Mouse (Mus musculus): ENCODE measurements around the gene Fam110a.
A peak's percentile ranks its signal among the peaks of the same experiment; 100 is the strongest.

Gene Fam110a

DNA sequence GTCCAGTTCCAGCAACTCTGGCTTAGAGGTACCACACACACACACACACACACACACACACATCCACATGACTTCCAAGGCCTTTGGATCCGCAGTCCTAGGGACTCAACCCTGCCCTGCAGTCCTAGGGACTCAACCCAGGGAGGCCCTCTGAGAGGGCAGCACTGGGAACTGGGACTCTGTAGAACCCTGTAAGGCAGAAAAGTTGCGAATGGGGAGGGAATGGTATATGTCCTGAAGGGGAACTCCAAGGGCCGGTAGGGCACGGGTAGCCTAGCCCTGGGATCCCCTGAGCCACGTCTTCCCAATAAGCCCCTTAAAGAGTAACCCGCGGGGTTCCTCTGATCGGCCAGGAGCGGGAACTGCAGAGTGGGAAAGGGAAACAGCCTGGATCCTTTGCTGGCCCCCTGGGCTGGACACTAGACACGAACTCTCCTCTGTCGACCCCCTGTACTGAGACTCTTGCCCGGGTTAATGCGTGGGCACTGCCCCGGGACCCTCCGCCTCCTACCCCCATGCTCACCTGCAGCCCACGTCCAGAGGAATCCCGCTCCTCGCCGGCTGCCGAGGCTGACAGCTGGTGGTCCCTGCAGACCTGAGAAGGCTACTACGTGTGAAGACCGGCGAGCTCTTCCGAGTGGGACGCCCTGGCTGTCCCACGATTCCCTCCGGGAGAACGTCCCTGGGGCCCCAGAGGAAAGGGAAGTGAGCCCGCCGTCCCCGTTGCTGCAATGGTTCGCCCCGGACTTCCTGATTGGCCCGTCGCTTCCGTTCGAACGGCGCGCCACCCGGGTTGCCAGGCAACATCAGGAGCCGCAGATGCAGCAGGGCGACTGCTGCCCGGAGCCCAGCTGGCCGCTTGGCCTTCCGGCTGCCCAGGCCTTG, at the start of gene Fam110a:
TSS of gene Fam110a (minus strand) at position 750 of the 885 bp plus-strand sequence.
- peak; percentile 85 for DNase-seq (ENCODE audit: low read depth, low spot score)

DNA sequence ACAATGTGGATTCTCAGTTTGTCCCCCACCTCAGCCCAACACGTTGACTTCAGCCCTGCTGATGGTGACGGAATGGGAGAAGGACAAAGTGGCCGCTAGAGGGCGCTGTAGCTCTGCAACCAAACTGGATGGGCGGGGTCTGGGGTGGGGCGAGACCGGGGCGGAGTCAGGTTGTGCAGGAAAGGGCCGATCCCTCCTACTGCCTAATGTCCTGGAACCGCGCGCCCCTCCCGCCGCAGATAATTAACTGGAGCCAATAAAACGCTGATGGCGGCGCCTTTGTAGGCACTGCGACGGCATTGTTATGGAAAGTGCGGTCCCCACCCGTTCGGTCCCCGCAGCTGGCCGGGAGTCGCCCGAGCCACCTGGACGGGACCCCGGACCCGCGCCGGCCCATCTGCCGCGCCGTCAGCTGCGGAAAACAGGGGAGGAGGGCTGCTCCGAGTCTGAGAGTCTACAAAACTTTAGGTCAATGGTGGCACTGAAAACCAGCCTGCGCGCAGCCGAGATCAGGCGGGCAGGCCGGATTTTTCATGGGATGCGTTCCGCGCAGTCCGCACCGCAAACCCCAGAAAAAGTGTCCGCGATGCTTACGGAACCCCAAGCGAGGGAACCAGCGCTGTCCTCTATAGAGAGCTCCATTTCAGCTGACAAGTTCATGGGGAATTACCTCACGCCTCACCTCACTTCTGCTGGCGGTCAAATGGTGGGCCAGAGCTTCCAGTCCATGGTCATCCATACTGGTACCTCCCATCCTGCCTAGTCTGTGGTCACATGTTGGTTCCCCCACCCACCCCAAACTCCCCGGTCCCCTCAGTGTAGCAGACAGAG, 49.4 kb upstream of the Fam110a start:
- DNase-seq (ENCODE audit: low read depth, low spot score), result peak; percentile 90

DNA sequence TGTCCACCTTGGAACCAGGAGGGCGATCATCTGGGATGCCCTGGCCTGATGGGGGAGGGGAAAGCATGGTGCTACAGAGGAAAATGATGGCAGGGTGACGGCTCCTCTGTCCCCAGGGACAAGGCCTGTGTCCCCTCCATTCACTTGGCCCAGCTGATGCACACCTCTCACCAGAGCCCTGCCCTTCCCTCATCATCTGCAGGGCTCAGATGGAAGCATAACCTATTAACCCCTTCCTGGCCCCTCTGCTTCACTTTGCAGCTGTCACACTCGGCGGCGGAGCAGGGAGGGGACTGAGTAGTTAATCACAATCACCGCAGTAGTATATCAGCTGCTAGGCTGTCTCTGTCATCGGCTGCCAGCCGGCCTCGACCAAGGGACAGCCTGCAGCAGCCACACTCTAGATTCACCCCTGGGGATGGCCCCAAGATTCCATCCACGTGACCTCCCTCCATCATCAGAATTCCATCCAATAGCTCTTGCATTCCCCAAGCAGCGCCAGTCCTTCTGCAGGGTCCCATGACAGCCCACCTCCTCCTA, 44.9 kb upstream of the Fam110a start:
- no peak for DNase-seq (ENCODE audit: low read depth, low spot score)

DNA sequence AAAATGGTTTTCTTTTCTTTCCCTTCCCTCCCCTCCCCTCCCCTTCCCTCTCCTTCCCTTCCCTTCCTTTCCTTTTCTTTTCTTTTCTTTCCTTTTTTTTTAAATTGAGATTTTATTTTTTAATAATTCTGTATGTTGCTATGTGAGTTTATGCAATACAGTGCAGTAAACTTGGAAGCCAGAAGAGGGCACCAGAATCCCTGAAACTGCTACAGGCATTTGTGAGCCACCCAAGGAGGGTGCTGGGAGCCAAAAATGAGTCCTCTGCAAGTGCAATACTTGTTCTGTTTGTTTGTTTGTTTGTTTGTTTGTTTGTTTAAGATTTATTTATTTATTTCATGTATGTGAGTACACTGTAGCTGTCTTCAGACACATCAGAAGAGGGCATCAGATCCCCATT, 42.0 kb upstream of the Fam110a start:
- no peak for DNase-seq (ENCODE audit: low read depth, low spot score)

DNA sequence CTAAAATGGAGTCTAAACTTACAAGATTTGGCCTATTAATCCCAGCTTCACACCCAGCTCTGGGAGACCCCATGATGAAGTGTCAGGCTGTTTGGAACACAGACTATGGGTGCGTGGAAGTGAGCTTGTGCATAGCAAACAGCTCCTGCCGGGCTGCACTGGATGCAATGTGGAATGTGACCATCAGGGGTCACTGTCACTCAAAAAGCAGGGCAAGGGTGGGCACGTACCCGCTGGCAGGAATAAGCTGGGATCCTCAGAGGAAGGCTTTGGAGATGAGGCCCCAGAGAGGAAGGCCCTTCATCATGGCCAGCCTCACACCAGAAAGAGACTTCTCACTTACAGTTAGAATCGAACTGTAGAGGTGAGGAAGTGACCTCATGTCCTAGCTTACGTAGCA, 40.2 kb upstream of the Fam110a start:
- peak; percentile 28 for DNase-seq (ENCODE audit: low read depth, low spot score)

DNA sequence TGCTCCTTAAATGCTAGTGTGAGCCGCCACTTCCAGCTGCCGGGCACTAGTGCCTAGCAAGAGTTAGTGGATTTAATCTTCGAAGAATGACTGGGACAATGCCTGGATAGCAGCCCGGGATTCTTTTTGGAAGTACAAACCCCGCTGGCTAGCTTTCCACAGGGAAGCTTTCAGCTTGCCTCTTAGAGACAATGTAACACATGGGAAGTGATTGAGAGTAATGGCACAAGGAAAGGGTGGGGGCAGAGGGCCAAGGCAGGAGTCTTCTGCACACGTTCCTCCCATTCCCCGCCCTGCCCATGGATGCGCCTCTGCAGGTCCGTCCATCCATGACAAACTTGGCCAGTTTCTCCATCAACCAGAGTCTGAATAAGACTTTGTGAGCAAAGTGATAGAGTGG, 36.6 kb upstream of the Fam110a start:
- no peak for DNase-seq (ENCODE audit: low read depth, low spot score)

DNA sequence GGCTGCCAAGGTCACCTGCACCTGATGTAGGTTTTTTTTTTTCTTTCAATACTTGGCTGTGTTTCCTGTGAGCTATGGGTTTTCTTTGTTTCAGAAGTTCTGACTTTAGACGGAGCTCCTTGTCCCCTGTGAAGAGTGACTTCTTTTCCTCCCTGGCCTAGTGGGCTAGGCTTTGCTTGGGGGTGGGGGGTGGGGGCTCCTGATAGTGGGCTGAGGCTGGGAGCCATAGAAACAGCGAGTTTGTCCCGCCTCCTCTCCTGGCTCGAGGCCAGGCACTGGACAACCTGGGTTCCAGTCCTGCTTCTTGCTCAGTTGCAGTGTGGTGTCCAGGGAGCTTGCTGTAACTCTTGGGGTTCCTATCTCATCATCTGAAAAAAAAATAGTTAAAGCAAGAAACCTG, 36.0 kb upstream of the Fam110a start:
- DNase-seq (ENCODE audit: low read depth, low spot score), result no peak

DNA sequence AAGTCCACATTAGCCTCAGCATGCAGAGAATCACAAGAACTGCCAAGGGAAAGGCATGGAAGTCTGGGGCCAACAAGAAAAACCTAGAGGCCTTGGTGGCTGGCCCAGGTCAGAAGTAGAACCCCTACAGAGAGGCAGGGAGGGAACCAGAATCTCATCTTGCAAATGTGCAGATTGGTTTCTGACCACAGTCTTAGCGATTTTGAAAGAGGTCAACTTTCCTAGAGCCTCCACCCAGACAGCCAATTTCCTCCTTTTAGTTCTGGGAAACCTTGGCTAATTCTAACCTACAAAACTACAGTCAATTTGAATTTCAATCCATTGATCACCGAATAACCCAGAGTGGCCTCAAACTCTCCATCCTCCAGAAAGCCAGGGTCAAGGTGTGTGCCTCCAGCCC, 32.7 kb upstream of the Fam110a start:
- DNase-seq (ENCODE audit: low read depth, low spot score), result no peak

DNA sequence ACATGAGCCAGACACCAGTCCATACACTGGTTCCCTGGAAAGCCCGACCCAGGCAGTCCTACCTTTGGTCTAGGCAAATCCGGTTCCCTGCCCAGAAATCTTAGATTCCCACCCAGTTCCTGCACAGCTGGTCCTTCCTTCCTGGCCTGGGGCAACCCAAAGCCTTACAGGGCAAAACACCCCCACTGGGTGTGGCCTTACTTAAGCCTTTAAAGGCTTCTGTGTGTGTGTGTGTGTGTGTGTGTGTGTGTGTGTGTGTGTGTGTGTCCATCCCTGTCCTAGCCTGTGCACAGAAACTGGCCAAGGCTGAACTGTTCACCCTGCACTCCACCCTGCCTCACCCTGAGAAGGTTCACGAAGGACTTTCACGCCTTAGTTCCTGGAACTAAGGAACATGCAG, 32.2 kb upstream of the Fam110a start:
- no peak for DNase-seq (ENCODE audit: low read depth, low spot score)

DNA sequence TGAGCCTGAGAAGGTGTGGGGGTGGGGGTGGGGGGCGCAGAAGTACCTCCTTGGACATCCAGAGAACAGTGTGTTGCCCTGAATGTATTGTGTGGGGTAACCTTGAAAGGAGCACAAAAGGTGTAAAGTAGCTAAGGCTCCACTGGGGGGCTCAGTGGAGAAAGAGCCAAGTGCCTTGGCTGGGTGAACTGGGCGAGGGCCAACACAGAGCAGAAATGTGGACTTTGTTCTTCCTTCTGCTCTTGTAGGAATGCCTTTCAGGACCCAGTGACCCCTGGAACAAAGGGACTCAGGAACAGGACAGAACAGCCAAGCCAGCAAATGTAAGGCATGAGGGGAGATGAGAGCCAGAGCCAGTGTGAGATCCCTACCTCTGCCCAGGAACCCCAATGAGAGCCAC, 31.7 kb upstream of the Fam110a start:
- no peak for DNase-seq (ENCODE audit: low read depth, low spot score)

DNA sequence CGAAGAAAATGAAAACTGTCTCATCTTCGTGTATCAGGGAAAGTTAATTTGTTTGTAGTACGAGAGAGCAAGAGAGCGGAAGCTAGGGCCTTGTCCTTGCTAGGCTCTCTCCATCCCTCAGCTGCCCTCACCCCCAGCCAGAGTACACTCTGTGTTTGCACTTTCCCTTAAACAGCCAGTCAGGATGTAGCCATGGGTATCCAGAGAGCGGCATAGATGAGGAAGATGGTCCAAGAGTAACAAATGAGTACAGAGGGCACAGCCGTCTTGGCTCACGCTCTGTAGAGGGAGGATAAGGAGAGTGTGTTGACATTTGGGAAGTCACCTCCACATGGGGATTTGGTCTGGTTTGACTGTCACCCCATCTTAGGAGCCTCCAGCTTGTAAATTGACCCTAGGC, 30.6 kb upstream of the Fam110a start:
- no peak for DNase-seq (ENCODE audit: low read depth, low spot score)

DNA sequence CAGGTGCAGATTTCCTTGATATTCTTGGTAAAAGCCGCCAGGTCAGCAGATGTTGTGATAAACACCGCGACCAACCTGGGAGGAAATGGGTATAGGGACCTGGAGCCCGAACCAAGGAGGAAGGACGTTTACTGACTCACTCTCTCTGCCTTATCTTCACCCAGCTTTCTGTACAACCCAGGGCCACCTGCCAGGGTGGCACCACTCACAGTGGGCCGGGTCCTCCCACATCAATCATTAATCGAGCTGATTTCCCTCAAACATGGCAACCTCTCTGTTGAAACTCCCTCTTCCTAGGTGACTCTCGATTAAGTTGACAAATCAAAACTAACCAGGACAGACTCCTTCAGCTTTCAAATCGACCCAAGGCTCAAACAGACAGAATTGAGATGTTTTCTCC, 30.2 kb upstream of the Fam110a start:
- DNase-seq (ENCODE audit: low read depth, low spot score), result no peak

DNA sequence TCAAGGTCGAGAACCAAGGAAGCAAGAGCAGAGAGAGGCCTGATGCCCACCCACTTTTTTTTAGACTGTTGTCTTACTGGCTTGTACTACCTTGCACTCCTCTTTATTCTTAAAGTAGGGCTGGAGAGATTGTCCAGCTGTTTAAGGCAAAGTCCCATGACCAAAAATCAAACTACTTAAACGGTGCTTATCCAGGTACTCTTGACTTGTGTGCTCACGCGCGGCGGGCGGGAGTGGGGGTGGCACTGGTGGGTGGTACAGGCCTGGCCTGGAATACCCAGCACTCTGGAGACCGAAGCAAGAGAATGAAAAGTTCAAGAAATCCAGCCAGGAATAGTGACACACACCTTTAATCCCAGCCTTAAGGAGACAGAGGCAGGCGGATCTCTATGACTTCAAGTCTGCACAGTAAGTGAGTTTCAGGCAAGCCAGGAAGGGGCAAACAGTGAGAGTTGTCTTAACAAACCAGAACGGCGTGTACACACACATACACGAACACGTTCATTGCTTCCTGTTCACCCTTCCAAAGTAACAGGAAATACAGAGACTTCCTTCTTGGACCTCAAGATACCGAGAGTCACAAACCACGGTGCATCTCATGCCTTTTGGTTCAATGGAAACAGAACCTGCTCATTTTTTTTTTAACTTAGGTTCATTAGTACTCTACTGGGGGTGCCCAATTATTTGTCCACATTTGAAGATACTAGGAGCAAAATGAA, 29.2 kb upstream of the Fam110a start:
- DNase-seq (ENCODE audit: low read depth, low spot score), result no peak

DNA sequence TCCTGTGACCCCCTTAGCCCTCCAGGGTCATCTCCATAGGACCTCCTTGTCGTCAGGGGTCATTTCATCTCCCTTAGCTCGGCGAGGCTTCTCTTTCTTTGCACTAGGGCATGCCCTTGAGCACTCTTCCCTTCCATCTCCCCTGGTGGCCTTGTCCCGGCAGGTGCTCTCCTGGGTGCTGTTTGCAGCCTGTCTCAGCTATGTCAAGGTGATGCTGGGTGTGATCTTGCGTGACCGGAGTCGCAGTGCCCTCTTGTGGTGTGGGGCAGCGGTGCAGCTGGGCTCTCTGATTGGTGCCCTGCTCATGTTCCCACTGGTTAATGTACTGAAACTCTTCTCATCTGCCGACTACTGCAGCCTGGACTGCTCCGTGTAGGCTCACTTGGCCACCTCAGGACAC, 27.8 kb upstream of the Fam110a start:
- no peak for DNase-seq (ENCODE audit: low read depth, low spot score)

DNA sequence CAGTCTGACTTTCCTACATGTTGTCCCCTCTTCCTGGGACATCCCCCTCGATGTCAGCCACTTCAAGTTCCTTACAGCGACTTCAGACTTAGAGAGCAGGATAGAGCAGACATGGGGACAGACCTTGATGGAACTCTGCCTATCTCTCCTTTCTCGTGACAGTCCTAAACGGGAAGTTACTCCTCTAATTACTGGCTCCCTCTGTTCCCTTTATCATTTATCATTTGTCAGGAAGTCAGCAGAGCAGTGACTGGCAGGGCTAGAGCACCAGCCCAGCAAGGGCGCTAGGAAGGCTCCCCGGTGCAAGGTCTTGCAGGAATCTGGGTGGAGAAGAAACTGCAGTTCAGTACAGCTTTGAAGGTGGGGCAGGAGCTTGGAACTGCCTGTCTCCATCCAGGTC, 22.5 kb upstream of the Fam110a start:
- DNase-seq (ENCODE audit: low read depth, low spot score), result no peak

DNA sequence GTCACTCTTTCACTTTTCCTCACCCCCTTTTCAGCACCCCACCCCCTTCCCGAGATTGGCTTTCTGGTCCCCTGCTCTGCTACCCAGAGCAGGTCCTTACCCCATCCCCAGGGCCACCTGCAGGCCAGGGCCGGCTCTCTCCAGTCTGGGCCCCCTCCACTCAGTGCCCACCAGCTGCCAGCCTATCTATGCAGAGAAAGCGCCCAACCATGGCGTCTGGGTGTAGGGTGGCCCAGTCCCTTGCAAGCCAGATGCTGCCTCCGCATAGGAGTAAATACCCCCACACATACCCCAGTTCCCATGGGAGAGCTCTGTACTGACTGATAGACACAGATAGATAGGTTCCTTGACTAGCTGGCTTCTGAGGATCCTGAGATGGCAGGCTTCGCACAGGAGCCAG, 20.7 kb upstream of the Fam110a start:
- DNase-seq (ENCODE audit: low read depth, low spot score), result no peak

DNA sequence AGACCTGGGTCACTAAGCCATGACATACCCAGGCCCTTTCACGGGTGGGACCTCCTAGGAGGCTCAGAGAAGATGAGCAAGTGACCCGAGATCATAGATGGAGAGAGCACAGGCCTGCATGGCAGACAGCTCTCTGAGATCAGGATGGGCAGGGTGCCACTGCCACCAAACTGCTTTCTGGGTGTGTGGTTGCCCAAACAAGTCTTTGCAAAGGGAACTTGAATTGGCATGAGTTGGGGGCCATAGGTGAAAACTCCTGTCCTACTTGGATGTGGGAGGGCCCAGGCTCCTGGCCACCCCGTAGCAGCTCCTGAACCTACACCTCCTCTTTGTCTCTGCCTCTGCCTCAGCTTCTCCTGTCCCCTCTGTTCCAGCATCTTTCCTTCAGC, 20.3 kb upstream of the Fam110a start:
- DNase-seq (ENCODE audit: low read depth, low spot score), result no peak

DNA sequence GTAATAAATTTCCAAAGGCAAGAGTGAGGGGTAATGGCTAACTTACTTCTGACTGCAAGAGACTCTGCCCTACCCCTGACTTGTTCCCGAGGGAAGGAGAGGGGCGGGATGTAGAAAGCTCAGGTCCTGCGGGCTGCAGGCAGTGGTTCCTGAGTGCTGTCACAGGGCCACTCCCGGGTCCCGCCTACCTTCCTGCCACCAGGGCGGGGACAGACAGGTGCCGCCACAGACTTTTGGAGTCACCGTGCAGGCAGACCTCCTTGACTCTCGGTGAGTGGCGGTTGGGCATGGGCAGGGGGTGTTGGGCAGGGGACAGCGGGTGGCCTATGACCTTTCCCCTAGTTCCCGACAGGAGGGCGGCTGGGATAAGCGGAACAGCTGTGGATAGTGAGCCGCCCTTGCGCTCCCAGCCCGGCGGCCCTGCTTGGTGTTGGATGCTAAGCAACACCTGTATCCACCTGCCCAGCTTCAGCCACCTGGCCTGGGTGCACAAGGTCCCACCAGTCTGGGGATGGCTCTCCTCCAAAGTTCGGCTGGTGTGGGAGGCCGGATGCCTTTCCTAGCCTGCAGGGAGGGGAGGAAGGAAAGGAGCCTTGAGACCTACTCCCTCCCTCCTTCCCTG, 19.8 kb upstream of the Fam110a start:
- no peak for DNase-seq (ENCODE audit: low read depth, low spot score)

DNA sequence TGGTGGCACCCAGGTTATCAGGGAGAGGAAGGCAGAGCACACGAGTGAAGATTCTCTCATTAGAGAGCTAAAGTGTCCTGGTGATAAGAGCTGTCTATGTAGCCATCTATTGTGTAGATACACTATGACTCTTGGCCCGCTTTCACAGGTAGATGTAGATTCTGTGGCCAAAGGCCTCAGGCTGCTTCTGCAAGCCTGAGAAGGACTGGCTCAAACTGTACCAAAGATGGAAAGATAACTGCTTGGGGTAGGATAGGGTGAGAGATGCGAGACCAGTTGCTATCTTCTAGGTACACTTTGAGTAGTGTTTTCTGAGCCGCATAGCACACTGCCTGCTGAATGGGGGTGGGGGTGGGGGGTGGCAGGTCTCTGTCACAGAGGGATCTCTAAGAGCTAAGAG, 18.9 kb upstream of the Fam110a start:
- no peak for DNase-seq (ENCODE audit: low read depth, low spot score)

DNA sequence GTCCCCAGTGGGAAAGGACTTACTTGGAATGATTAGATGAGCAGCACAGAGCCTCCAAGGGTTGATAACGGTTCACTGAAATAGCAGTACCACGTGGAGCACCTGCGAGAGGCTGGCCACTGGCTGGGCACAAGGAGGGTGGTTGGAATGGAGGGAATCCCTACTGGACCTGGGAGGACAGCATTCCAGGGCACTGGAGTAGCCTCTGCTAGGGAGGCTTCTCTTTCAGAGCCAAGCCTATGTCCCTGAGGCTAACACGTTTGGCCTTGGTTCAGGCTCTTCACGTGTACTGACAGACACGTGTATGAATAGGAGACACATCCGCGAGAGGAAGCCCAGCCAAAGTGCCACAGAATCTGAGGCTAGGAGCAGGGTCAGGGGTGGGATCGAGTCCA, 18.5 kb upstream of the Fam110a start:
- DNase-seq (ENCODE audit: low read depth, low spot score), result no peak

DNA sequence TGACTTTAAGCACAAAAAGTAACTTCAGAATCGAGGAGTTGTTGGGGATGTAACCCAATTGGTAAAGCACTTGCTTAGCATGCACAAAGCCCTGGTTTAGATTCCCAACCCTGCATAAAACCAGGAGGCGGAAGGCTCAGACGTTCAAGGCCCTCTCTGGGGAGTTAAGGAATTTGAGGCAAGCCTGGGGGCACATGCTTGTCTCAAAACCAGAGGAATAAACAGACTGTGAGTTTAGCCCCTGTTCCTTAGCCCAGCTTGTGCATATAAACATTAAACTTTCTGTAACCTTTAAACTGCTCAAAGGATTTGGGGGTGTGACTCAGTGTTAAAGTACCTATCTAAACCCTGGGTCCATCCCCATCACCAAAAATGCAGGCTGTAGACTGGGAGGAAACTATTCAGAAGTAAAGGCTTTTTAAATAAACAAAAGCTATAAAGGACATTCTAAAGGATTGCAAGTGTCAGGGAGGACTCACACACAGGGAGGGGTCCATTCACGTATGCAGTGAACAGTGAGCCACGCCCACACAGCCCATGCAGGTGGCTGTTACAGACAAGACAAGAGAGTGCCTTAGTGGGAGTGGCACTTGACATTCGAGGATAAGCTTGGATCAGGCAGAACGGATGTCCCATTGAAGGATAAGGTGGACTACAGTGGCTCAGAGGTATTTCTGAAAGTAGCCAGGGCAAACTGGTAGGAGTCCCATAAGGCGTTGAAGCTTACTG, 17.9 kb upstream of the Fam110a start:
- no peak for DNase-seq (ENCODE audit: low read depth, low spot score)

Measured in CD4-positive helper T cell, adult 2 months (primary cell).